Mouse (Mus musculus) layer of hippocampus, postnatal 10 days (tissue): ENCODE data around the gene D13Ertd608e. TPM values are rescaled to one million over a fixed set of nuclear protein-coding genes. Genes with fewer than 3 reads are reported as not detected.
"Not testable (repeated sequence)": the region's sequence is repeated elsewhere in the genome, so short reads cannot be mapped to it uniquely, and the experiment has no call there.

Experiments
- DNase-seq, 2 experiments: peaks; one replicate each; pipeline ENCODE4 v3.0.0; 2021; ENCODE audit warnings: low spot score in 2 of 2
- long read RNA-seq: library from polyadenylated mRNA; stranded (forward); transcript quantifications from one replicate; pipeline ENCODE4 v2.0.0, GENCODE M21; 2023
- total RNA-seq, 2 experiments: library from RNA; stranded (reverse); gene quantifications; 2 replicates each; pipeline ENCODE4 v1.2.3; 2021

D13Ertd608e gene
- total RNA-seq, result not detected
- long read RNA-seq, result 0 reads

DNA sequence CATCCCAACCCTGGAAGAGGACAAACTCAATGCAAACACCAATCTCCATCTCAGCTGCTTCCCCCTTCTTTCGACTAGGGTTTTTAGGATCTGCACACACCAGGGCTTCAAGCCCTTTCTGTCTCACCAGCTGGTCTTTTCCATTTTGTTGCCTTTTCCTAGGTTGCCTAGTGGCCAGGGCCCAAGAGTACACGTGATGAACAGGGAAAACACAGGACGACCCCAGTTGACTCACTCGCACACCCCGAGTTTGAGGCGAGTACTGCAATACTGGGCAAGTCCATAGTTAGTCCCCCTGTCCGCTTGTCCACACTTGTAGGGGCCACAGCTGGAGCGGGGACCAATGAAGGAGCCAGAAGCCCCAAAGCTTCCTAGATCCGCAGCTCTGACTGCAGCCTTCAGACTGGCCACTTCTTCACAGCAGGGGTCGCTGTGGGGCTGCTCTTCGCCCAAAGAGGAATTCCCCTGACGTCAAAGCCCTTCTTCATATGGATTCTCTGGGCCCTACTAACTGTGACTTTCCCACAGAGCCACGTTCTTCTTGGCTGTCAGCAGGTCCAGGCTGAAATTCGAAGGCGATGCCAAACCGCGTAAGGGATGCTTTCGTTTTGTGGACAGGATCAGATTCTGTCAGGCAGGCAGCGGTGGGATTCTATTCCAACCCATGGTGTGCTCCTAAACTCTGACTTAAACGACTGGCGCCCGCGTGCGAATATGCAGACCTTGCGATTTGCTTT lies at the start of gene D13Ertd608e:
D13Ertd608e (plus strand) TSS at position 687 of the 737 bp plus-strand sequence.
- DNase-seq, result peak; percentile 45 to 55

GRCm38 (mm10) chr13:119789851-119790717 lies 45.7 kb upstream of the D13Ertd608e start:
- peak; percentile 73 to 81 for DNase-seq

- peak; percentile 87 to 91 for DNase-seq
Measured at GRCm38 (mm10) chr13:119790761-119791579, 44.8 kb upstream of the D13Ertd608e start, which contains the start of gene Zfp131. Gene Zfp131, minus strand, starts transcription at chr13:119790889.

DNA sequence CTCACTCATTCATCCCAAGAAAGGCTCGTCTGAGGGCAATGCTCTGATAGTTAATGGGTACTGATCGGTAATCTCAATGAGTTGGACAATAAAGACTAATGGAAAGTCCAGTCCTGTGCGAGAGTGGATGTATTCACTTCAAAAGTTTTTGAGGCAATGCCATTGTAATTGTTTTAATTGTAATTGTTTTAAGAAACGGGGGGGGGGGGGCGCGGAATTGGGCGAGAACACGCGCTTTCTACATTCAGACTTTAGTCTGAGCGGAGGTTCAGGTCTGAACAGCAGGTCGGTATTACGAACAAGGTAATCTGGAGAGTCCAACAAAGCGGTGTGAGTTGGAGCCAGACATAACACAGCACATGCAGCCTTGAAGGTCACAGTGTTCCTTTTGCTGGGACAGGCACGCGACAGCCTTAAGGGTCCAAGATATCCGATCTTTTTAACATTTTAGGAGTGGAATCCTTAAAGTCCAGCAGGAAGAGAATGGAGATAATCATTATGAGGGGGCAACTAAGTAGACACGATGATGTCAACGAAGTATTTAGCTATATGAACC lies 44.1 kb upstream of the D13Ertd608e start:
- DNase-seq, result no peak

GRCm38 (mm10) chr13:119792791-119793404 lies 42.9 kb upstream of the D13Ertd608e start:
- DNase-seq, result no peak

- no peak for DNase-seq
Measured at GRCm38 (mm10) chr13:119797656-119798055, 38.1 kb upstream of the D13Ertd608e start.

- DNase-seq, result no peak
Measured at GRCm38 (mm10) chr13:119808937-119809336, 26.9 kb upstream of the D13Ertd608e start.

- DNase-seq, result no peak
Measured at GRCm38 (mm10) chr13:119810031-119810430, 25.8 kb upstream of the D13Ertd608e start.

DNA sequence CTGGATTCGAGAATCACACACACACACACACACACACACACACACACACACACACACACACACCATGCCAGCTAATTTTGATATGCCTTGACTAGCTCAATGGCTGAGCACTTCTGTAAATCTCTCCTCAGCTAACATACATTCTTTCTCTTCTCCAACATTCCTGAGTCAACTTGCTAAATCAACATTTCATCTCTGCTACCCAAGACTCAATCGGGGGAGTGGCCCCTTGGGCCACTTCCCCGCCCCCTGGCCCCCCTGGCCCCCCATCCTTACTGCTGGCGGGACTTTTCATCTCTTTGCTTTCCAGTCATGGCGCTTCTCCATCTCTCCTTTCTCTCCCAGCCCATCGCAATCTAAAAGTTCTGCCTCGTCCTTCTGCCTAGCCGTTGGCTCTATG lies 19.0 kb upstream of the D13Ertd608e start:
- no peak for DNase-seq

- no peak for DNase-seq
Measured at GRCm38 (mm10) chr13:119817579-119818206, 18.1 kb upstream of the D13Ertd608e start.

DNA sequence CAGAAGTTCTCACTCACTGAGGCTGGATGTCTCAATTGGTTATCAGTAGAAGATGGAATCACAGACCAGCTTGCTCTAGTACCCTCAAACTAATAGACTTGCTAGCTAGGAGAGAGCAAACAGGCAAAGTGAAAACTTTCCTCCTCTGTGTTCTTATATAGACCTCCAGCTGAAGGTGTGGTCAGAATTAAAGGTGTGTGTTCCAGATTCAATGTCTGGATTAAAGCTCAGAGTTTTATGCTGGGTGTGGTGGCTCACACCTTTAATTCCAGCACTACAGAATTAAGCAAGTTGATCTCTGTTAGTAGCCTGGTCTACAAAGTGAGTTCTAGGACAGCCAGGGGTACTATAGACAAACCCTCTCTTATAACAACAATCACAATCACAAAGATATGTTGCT lies 5.7 kb upstream of the D13Ertd608e start, which contains the start of gene AF067063:
AF067063 (minus strand) TSS at position 101 of the 400 bp plus-strand sequence.
- not testable (repeated sequence) for DNase-seq

- DNase-seq, result peak; percentile 14 to 25
Measured at GRCm38 (mm10) chr13:119836324-119836811, 562 bp downstream of the D13Ertd608e start.

DNA sequence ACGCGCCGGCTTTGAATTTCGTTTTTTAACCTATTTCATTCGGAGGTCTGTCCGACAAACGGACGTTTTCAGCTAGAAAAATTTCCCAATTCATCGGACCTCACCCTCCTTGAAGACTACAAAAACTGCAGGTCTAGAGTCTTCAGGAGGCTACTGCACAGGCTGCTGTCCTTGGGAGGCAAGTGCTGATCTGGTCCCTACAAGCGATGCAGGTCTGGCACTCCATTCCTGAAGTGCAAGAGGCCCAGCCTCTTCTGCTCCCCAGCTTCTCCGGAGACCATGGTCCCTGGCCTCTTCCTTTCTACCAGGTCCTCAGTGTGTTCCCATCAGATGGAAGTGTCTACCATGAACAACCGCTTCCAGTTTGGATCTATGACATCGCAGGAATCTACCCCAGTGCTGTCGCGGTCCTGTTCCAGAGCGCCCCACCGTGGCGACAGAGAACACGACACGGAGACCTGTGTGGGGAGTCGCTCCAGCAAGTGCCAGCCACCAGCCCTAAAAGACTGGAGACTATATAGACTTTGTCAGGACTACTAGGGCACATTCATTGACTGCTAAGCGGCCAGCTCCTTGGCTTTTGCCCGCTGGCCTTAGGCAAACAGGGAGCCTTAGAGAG lies 2.0 kb downstream of the D13Ertd608e start:
- DNase-seq, result peak; percentile 51 to 65

- peak in 1 of 2 experiments; percentile 15 for DNase-seq
Measured at GRCm38 (mm10) chr13:119839982-119840381, 4.2 kb downstream of the D13Ertd608e start.

GRCm38 (mm10) chr13:119862399-119862798 lies 26.6 kb downstream of the D13Ertd608e start:
- not testable (repeated sequence) for DNase-seq

- not testable (repeated sequence) for DNase-seq
Measured at GRCm38 (mm10) chr13:119864395-119864999, 28.7 kb downstream of the D13Ertd608e start.

- not testable (repeated sequence) for DNase-seq
Measured at GRCm38 (mm10) chr13:119886896-119887295, 51.1 kb downstream of the D13Ertd608e start.

GRCm38 (mm10) chr13:119894685-119895084 lies 58.9 kb downstream of the D13Ertd608e start, which contains the start of gene Tcstv1:
Gene Tcstv1, minus strand, starts transcription at chr13:119894785.
- not testable (repeated sequence) for DNase-seq
